Mouse (Mus musculus): ENCODE results near the gene Cend1.
A peak's percentile ranks its signal among the peaks of the same experiment; 100 is the strongest.

Cend1 gene

DNA sequence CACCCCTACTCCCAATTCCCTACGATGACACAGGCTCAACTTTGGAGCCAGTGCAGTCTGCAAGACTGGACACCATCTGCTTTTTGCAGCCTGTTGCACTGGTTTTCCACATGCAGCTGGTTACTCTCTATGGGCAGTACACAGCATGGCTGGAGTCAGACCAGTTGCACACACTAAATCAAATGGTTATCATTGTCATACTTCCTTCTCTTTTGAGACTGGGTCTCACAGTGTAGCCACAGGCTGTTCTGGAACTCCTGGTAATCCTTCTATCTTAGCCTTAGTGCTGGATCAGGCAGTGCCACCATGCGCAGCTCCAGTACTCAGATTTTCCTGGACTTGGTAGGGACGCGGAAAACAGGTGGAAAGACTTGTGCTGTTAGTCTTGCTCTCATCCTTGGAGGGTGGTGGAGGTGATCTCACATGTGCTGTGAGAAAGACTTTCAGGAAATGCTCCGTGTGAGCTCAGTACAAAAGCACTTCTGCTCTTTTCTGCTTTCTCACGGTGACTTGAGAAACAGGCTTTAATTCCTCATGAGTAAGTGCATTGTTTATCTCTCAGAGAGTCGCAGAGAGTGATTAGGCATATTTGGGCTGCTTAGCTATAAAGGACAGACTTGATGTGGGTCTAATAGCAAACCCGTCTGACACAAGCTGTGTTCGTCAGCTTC, 36.6 kb downstream of the Cend1 start:
- DNase-seq (ENCODE audit: low read depth, low spot score): no peak

DNA sequence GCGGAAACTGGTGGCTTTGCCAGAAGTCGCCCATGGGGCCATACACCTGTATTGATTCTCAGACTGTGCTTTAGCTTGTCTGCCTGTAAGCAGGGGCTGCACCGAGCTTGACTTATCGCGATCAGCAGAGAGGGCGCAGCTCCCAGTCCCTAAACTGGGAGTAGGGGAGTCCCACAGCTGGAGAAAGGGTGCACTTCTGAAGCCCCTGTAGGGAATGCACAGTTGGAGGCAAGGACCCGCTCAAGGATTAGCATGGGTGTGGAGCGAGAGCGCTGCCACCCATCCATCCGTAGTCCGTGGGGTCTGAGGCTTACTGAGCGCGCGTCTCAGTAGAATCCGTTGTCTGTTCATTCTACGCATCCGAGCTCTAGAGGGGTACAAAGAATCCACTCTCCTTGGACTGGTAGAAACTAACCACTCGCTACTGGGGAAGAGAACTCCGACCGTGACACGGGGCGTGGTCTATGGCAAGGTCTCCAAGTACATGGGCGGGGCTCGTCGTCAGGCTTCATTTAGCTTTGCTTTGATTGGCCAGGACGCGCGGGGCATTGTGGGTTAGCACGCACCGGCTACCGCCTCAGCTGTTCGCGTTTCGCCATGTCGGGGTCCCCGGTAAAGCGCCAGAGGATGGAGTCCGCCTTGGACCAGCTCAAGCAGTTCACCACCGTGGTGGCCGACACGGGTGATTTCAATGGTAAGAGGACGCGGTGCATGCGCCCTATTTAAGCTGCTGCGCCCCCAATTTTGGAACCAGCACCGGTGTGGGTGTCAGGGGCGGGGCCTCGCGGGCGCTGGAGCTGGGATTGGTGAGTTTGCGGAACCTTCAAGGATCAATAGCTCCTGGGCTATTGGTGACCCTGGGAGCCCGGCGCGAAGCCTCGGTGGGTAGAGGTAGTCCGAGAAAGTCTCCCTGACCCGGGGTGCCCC, 37.4 kb downstream of the Cend1 start, which contains the start of gene Taldo1:
Gene Taldo1, plus strand, starts transcription at position 575 of the 927 bp plus-strand sequence.
- DNase-seq (ENCODE audit: low read depth, low spot score): peak; percentile 89

DNA sequence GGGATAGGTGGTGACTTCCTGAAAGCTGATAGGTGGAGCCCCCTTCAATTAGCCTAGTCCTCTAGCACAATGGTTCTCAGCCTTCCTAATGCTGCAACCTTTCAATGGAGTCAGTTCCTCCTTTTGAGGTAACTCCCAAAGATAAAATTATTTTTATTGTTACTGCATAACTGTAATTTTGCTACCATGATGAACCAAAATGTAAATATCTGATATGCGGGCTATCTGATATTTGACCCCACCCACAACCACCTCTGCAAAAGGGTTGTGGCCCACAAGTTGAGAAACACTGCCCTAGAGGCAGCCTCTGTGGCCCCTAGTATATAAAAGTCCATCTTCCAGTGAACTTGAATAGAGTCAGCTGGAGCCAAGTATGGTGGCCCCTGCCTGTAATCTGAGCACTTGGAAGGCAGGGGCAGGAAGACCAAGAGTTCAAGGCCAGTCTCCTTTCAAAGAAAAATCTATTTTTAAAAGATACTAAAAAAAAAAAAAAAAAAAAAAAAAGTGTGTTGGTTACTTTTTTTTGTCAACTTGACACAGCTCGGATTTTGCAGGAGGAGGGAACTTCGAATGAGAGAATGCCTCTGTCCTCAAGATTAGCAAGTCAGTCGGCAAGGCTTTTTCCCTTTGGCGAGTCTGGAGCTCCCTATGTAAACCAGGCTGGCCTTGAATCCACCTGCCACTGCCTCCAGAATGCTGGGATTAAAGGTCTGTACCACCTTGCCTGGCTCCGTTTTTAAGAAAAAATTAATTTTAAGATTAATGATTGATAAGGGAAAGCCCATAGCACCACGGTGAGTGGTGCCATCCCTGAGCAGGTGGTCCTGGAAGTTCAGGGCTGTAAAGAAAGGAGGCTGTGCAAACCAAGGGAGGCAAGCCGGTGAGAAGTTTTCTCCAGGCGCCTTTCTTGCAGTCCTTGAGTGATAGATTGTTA, 38.7 kb downstream of the Cend1 start:
- DNase-seq (ENCODE audit: low read depth, low spot score): no peak

DNA sequence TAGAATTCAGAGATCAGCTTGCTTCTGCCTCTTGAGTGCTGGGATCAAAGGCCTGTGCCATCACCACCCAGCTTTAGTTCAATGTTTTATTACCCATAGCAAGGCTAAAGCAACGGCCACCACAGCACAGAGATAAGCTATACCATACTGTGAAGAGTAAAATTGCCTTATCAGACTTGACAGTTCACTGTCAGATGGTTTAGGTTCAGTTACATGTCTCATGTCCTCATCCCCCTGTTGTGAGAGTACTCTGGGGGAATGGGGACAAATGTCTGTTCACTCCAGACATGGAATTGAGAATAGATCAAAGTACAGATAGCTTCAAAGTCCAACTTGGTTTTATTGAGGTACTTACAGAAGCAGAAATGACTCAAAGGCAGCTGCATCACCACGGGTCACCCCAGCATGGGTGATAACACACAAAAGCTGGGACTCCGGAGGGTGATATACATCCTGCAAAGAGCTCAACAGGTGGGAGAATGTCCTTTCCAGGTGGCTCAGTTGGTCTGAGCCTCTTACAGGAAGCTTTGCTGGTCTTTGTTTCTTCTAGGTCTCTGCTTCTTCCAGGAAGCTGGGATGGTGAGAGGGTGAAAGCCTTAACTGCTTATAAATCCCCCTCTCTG, 40.7 kb downstream of the Cend1 start:
- DNase-seq (ENCODE audit: low read depth, low spot score): no peak

DNA sequence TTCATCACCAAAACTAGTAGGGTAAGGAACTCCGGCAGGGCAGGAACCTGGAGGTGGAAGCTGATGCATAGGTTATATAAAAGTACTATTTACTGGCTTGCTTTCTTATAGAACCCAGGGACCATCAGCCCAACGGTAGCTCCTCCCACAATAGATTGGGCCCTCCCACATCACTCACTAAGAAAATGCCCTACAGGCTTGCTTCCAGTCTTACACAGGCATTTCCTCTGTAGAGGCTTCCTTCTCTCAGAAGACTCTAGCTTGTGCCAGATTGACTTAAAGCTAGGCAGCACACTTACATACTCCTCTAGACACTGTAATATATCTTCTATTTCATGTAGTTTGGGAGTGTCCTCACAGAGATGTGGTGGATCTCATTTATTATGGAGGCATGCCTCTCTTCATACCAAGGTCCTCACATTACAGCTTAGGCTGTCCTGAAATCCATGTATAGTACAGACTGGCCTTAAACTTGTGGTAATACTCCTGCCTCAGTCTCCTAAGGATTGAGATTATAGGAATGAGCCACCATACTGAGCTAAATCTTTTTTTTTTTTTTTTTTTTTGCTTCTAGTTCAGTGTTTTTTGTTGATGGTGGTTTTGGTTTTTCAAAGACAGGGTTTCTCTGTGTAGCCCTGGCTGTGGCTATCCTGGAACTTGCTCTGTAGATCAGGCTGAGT, 41.3 kb downstream of the Cend1 start:
- DNase-seq (ENCODE audit: low read depth, low spot score): no peak

DNA sequence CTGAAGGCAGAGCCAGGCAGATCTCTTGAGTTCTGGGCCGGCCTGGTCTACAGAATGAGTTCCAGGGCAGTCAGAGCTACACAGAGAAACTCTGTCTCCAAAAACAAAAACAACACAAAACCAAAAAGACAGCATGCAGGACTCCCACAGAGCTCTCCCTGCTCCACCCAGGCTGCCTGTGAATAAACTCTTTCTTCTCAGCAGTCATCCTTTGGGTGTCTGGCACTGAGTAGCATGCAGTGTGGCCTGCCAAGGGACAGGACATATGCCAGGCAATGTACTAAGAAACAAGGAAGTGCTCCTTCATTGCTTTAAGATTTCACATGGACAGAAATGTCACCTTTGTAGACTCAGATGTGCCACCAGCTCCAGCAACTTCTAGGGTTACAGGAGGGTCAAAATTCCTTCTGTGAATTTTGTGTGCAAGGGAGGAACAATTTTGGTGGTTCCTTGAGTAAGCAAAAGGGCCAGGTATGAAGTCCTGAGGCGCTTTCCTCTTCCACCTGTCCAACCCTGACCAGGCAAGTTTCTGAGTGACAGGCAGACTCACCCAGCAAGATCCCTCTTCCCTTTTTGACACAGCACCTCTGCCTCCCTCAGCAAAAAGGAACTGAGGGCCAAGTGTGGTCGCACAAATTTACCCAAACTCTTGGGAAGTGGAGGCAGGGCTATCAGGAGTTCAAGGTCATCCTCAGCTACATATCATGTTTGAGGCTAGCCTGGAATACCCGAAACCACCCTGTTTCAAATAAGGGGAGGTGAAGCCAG, 48.0 kb downstream of the Cend1 start:
- no peak for DNase-seq (ENCODE audit: low read depth, low spot score)

DNA sequence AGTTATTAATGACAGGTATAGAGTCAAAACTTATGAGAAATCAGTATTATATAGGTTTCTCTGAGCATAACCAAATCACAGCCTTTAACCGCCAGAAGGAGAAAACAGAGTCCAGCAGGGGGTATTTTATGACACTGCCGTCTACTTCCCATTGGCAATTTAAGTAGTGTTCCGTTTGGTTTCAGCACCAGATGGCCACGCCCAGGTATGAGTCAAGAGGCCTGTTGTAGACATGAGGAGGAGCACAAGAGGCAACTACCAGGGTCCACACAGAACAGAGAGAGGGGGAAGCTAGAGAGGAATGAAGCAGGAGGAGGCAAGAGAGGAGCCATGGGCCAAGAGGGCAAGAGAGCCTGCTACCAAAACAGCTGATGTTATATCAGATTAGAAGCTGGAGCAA, 49.7 kb downstream of the Cend1 start:
- DNase-seq (ENCODE audit: low read depth, low spot score): no peak
